Mouse (Mus musculus): ENCODE results near the gene Tmem108. TPM values are rescaled to one million over a fixed set of nuclear protein-coding genes. Genes with fewer than 3 reads are reported as not detected.

Tmem108 gene
- total RNA-seq, 2 experiments from 2014 or later, result 17.6 to 21.9 TPM

DNA sequence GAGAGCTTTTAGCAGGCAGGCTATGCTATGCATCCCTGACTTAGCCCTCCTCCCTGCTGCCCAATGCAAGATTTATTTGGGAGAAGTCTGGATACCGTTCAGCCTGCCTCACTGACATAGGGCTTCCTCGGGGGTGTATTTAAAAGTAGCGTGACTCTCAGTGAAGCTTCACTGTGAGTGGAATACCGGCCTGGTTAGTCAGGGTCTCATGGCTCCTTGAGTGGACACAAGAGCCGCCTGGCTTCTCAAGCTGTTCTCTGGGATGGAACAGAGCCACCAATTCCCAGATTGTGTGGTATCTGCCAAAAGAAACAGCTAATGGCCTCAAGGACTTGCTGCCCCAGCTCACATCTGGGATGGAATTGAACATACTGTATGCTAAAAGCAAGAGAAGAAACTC, 324.5 kb downstream of the Tmem108 start:
- DNase-seq, result peak; percentile 40

GRCm38 (mm10) chr9:103434116-103434515, 327.5 kb downstream of the Tmem108 start:
- peak; percentile 44 for DNase-seq

Other genes starting within 250 kb of the Tmem108 start
- gene Nphp3, start 240.7 kb upstream of the Tmem108 start, total RNA-seq (2021), result 1 to 10 TPM; 4.8 to 5.0 TPM

Data from heart, postnatal 4 days (tissue).